Mouse (Mus musculus): ENCODE results near the gene Gm498.

Gene Gm498

DNA sequence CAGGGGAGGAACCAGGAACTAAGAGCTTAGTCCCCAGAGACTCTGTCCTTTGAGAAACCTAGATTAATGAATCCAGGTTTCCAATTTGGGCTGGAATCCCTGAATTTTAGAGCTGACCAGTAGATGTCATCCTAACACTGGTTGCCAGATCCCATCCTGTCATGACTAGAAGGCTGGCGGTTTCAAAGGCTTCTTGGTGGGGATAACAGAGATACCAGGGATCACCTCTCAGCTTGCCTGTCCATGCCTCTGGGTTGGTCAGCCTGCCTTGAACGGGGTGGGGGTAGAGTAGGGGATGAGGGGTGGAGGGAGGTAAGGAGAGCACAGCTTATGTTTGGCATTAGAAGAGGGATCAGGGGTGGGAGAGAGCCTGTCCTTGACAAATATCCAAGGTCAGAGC is 34.0 kb downstream of the Gm498 start:
- DNase-seq: no peak

DNA sequence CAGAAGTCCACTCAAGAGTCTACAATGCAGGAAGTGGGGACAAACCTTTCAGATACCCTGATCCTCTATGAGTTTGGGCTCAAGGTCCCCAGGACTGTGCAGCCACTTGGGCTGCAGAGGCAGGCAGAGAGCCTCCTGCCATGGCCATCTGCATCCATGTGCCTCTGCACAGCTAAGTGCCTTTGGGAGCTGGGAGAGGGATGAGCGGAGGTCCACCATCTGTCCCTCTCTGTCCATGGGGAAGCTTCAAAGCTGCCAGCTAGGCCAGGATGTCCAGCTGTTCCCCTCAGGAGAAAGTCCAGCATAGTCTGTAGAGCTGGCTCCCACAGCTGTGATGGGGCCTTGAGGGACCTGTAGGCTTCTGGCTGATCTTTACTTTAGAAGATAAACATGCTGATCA is 38.5 kb downstream of the Gm498 start:
- no peak for DNase-seq

DNA sequence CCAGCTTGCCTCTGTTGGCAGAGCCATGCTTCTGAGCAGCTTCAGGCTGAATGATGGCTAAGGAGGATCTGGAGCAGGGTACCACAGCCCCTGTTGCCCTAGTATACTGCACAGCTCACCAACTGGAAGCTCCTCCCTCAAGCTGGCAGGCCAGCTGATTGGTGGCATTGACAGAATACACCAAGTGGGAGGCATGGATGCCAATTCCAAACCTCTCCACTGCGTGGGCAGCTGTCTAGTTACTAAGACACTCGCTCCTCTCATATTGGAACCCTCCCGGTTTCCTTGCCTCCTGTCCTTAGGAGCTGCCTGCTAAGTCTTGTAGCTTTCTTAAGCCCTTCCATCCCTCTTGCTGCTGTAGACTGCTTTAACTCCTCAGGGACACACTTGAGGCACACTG is 39.0 kb downstream of the Gm498 start:
- DNase-seq: no peak

DNA sequence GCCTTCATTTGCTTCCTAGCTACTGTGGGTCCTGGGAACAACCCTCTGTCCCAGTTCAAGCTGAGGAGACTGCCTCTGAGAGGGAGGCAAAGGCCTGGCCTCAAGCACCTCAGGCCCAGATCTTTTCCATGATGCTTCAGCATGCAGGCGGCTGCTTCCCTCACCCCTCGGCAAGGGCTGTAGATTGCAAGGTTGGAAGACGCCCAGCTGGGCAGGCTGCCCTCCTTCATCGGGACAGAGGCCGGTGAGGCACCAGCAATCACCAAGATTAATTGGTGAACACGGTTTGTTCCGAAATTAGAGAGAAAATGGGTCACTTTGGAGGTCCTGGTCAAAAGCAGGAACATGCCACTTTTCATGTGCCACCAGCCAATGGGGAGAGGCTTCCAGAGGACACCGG is 47.0 kb downstream of the Gm498 start:
- no peak for DNase-seq

DNA sequence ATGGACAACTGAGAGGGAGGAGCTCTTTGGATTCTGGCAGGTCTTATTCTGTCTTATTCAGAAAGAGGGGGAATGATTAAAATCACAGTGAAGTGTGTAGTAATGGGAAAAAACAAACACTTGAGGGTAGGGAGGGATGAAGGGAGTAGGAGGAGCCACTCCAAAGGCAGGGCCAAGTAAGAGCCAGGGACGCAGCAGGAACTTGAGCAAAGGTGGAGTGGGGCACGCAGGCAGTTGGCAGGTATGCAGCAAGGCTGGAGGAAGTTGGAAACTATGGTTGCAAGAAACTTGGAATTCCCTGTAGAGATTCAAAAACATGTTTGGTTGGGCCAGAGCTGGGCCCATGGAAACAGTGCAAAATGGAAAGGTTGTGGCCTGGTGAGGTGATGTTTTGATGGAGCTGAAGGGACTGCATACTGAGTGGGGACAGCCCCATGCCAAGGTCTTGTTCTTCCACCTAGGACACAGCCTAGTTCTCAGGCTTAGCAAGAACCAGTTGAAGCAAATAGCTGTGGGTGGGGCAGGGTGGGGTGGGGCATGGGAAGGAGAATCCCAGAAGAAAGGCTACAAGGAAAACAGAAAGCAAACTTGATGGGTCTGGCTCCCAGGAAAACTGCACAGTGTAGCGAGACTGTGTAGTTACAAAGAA is 52.5 kb downstream of the Gm498 start:
- no peak for DNase-seq

DNA sequence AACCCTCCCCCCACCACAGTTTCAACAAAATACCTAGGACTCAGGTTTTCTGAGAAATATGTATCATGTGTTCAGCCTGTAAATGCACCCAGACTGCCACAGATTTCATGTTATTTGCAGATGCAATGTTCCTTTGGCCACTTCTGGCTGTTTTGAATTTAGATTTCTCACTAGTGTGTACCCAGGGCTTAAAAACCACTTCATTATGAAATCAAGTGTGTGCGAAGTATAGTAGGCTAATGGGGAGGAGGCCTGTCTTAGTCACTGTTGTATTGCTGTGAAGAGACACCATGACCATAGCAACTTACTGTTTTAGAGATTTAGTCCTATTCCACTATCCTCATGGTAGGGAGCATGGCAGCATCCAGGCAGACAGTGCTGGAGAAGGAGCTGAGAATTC is 63.3 kb downstream of the Gm498 start:
- DNase-seq: no peak

DNA sequence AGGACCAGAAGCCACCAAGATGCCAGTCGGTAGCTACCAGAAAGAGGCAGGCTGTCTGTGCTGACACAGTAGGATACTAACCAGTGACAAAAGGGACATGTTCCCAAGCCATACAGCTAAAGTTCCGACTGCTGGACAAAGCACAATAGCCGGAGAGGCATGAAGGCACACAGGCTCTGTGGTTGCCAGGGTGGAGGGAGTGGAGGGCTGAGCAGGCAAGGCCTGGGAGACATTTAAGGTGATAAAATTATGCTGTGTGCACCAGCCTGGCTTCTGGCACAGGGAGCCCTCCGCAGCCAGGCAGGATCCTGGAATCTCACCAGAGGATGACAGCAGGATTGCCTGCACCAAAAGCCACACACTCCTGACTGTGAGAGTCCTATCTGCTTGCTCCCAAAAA is 72.0 kb downstream of the Gm498 start:
- no peak for DNase-seq

DNA sequence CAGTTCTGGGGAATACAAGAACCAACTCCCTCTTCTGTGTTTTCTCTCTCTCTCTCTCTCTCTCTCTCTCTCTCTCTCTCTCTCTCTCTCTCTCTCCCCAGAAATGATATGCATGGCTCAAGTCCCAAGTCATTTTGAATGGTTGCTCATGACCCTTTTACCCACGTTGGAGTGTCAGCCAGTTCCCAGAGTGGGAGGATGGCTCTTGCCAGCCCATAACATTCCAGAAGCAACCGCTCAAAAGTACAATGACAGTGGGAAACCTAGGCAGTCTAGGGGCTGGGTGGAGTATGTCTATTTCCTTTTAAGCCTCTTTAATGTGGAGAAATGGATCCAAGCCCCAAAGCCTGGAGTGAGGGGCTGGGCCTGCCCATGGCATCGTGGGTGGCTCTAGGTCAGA is 72.8 kb downstream of the Gm498 start:
- no peak for DNase-seq

DNA sequence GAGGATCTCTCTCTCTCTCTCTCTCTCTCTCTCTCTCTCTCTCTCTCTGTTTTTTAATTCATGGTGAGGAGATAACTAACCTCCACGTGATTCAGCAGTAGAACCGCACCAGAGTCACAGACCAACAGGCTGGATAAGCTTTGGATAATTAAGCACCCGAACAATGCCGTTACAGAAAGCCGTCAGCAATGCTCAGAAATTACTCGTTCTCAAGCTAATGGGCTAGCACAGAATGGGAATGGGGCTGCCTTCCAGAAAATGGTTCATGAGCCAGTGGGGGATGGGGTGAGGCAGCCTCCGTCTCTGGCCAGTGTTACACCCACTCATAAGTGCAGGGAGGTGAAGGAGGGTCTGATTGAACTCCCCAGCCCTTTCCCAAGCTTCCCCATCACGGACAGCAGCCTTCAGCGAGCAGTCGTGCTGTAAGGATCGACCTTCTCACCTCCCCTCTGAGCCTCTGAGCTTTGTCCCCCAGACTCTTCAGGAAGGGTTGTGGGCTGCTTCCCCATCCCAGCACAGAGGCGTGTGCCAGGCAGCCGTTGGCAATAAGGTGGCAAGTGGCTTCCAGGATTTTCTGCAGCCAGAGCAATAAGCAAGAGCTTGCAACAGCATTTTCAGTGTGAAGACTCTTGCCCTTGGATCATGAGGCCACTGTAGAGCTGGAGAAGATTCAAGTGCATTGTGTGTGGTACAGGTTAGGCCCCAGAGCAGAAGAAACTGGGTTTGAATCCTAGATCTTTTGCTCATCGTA is 76.5 kb downstream of the Gm498 start:
- DNase-seq: peak; percentile 21

DNA sequence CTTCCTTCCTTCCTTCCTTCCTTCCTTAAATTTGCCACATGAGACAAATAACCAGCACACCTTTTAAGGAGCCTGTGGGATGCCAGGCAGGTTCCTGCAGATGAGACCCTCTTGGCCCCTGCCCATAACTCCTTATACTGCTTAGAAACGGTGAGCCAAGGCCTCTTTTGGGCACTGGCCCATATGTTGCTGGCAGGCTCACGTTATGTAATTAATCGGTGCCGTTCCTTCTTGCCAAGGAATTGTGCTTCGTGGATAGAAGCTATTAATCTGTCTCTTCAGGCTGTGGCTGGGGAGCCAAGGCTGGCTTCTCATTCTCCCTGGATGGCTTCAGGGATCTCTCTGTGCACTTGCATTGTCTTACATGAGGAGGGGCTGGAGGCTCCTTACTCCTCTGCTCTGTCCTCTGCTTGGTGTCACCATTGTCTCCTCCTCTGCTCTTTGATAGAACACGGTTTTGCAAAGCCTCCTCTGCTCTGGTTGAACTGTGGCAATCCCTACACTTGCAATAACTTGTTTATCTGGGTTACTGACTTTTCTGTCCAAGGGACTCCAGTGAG is 77.9 kb downstream of the Gm498 start:
- no peak for DNase-seq

Data from kidney, adult 11 months (tissue).